Mouse (Mus musculus) heart, adult 2 months (tissue): ENCODE results near the gene Bmpr1b.

Experiments
- CTCF ChIP-seq: fragments of 200-600 bp; IDR thresholded peaks from 2 replicates; pipeline ENCODE4 v1.8.1; 2022; ENCODE audit warnings: antibody characterized with exemption, mild to moderate bottlenecking, moderate library complexity
- EP300 ChIP-seq: fragments of 200-500 bp; IDR thresholded peaks from 2 replicates; pipeline ENCODE4 v1.6.1; 2011; ENCODE audit warnings: low read depth, low read length, control low read depth; ENCODE audit not compliant: insufficient read depth

DNA sequence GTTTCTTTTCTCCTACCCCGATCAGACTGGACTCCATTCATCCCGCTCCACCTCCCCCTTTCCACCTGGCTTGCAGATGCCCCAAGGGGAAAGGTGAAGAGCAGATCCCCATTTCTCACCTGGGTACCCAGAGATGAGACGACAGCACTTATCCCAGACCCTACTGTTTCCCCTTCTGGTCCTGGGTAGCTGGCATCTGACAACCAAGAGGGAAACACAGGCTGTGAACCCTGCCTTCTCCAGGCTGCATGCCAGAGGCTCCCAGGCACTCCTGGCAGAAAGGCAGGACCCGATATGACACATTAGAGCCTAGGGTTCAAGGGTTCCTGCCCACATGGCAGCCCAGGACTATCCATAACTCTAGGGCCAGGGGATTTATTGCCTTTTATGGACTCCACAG lies 56.0 kb downstream of the Bmpr1b start:
- TF ChIP-seq CTCF: no peak
- no peak for TF ChIP-seq EP300
